Mouse (Mus musculus) activated CD4-positive, CD25-positive, alpha-beta regulatory T cell (primary cell): Measurements from ENCODE around the gene Olfr1113. TPM values are rescaled to one million over a fixed set of nuclear protein-coding genes. Genes with fewer than 3 reads are reported as not detected.

Experiments
- polyA plus RNA-seq, 2 experiments: library from polyadenylated mRNA; unstranded; fragments of 100-300 nt; shearing (Covaris generic); gene quantifications; one replicate each; pipeline ENCODE4 v1.2.1; 2017

Gene Olfr1113
- polyA plus RNA-seq = not detected

DNA sequence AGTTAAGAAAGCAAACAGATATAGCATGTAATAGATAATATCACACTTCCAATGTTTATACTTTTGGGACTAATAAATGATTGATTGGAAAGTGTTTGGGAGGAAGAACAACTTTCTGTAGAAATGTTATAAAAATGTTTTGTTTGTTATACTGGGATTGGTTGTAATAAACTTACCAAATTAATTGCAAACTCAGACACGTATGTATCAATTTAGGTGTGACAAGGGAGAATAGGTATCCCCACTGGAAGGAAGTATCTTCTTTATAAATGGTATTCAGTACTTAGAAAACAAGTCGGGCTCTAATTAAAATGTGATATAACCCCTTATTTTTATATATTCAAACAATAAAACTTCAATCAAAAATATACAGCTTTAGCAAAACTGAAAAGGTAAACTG, at the start of gene Olfr1113:
TSS of gene Olfr1113 (plus strand) at position 301 of the 400 bp plus-strand sequence.

GRCm38 (mm10) chr2:87187498-87187897, 21.3 kb upstream of the Olfr1113 start, which contains the start of gene Olfr1112:
Gene Olfr1112 (plus strand): TSS chr2:87187798.

GRCm38 (mm10) chr2:87247713-87248112, 38.9 kb downstream of the Olfr1113 start, which contains the start of gene Olfr1115:
Gene Olfr1115 (plus strand): TSS chr2:87248013.

Other genes starting within 250 kb of the Olfr1113 start
- not detected for gene Olfr1099, start 248.3 kb upstream of the Olfr1113 start, polyA plus RNA-seq
- not detected for gene Olfr1100, start 229.0 kb upstream of the Olfr1113 start, polyA plus RNA-seq
- not detected for gene Olfr1101, start 217.7 kb upstream of the Olfr1113 start, polyA plus RNA-seq
- not detected for gene Olfr1102, start 210.6 kb upstream of the Olfr1113 start, polyA plus RNA-seq
- gene Olfr1104, start 181.9 kb upstream of the Olfr1113 start, polyA plus RNA-seq = not detected
- under 1 TPM; 0.11 TPM for gene Olfr1105, start 172.4 kb upstream of the Olfr1113 start, polyA plus RNA-seq
- under 1 TPM in 1 of 2 experiments, not detected in 1; 0.18 TPM for gene Olfr1106, start 156.7 kb upstream of the Olfr1113 start, polyA plus RNA-seq
- gene Olfr1107, start 133.2 kb upstream of the Olfr1113 start, polyA plus RNA-seq = not detected
- under 1 TPM in 1 of 2 experiments, not detected in 1; 0.23 TPM for gene Olfr1109, start 113.0 kb upstream of the Olfr1113 start, polyA plus RNA-seq
- gene Olfr259, start 94.4 kb upstream of the Olfr1113 start, polyA plus RNA-seq = not detected
- not detected for gene Olfr1110, start 68.7 kb upstream of the Olfr1113 start, polyA plus RNA-seq
- not detected for gene Olfr1111, start 56.3 kb upstream of the Olfr1113 start, polyA plus RNA-seq
- gene Olfr1112, start 21.2 kb upstream of the Olfr1113 start, polyA plus RNA-seq = not detected
- not detected for gene Olfr1115, start 39.0 kb downstream of the Olfr1113 start, polyA plus RNA-seq
- gene Olfr1116, start 58.6 kb downstream of the Olfr1113 start, polyA plus RNA-seq = under 1 TPM in 1 of 2 experiments, not detected in 1; 0.17 TPM
- under 1 TPM in 1 of 2 experiments, not detected in 1; 0.09 TPM for gene Olfr1118, start 98.6 kb downstream of the Olfr1113 start, polyA plus RNA-seq
- gene Olfr1120, start 145.8 kb downstream of the Olfr1113 start, polyA plus RNA-seq = under 1 TPM in 1 of 2 experiments, not detected in 1; 0.10 TPM
- not detected for gene Olfr1121, start 160.9 kb downstream of the Olfr1113 start, polyA plus RNA-seq
- gene Olfr1122, start 176.9 kb downstream of the Olfr1113 start, polyA plus RNA-seq = under 1 TPM in 1 of 2 experiments, not detected in 1; 0.21 TPM
- gene Olfr1123, start 207.7 kb downstream of the Olfr1113 start, polyA plus RNA-seq = under 1 TPM in 1 of 2 experiments, not detected in 1; 0.22 TPM
- gene Olfr1124, start 221.3 kb downstream of the Olfr1113 start, polyA plus RNA-seq = under 1 TPM; 0.13 to 0.14 TPM
- gene Olfr1126, start 245.0 kb downstream of the Olfr1113 start, polyA plus RNA-seq = not detected